Mouse (Mus musculus): ENCODE measurements around the gene Rhbdd1.
A peak's percentile ranks its signal among the peaks of the same experiment; 100 is the strongest.

The Rhbdd1 gene

GRCm38 (mm10) chr1:82432919-82433648 lies 116.8 kb downstream of the Rhbdd1 start:
- DNase-seq (ENCODE audit: low spot score): peak; percentile 72

DNA sequence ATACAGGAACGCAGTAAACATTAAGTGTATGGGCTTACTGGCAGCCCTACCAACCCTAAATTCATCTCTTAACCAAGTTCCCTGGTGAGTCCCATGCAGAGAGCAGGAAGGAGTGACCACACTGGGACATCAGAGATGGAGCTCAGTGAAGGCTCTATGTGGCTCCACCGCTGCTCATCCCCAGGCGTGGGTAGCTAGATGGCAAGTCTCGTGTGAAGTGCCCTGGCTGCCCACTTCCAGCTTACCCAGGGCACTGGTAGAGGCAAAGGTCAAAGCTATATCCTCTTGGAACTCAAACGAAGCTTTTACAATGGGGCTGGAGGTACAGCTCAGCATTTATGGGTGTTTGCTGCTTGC lies 117.4 kb downstream of the Rhbdd1 start:
- DNase-seq (ENCODE audit: low spot score): no peak

DNA sequence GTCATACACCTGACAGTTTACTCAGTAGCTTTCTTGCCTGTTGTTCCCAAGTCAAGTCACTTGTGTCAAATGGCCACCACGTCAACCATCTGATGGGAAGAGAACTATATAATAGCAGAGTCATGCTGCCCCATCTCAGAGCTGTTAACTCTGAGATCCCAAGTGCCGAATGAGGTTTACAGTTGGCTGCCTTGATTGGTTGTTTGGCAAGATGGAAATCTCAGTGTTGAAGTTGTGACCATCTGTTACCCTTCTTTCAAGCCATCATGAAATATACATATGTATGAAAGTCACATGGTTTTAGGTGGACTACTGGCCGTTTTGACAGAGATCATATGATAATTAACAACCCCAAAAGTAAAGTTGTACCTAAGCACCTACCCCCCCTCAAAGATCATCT lies 121.0 kb downstream of the Rhbdd1 start:
- DNase-seq (ENCODE audit: low spot score): no peak

GRCm38 (mm10) chr1:82440123-82440522 lies 123.9 kb downstream of the Rhbdd1 start:
- DNase-seq (ENCODE audit: low spot score): no peak

- no peak for DNase-seq (ENCODE audit: low spot score)
Observed at GRCm38 (mm10) chr1:82443517-82443916, 127.3 kb downstream of the Rhbdd1 start.

DNA sequence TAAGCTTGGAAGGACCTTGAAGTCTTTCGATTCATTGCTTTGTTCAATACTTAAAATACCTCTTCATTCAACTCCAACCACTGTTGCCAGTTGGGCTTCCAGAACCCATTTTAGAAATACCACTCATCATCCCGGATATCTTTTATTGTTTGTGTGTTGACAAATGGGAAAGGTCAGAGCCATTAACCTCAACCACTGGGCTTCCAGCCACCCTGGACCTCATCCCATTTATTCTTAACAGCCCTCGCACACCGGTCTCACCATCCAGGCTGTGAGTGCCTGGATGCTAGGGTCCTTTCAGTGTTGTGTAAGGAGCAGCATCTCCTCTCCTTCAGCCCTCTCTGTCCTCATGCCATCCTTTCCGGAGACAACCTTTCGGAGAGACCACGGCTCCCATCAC lies 129.8 kb downstream of the Rhbdd1 start:
- DNase-seq (ENCODE audit: low spot score): peak; percentile 11

DNA sequence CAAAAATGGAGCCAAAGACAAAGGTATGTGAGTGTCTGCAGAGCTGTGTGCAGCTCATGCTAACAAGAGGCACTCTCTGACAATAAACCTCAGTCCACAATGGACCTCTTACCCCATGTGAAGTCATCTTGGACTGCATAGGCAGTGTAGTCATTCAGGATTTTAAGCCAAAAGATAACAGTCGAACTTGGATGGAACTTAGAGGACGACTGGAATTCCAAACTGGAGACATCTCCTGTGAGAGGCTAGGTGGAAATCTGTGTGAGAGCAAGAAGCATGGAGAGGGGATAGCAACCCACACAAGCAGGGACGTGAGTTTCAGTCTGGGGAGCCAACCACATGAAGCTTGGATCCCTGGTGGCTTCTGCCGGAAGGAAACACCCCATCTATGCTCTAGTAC lies 133.6 kb downstream of the Rhbdd1 start:
- DNase-seq (ENCODE audit: low spot score): no peak

- DNase-seq (ENCODE audit: low spot score): no peak
Observed at GRCm38 (mm10) chr1:82451927-82452651, 135.8 kb downstream of the Rhbdd1 start.

DNA sequence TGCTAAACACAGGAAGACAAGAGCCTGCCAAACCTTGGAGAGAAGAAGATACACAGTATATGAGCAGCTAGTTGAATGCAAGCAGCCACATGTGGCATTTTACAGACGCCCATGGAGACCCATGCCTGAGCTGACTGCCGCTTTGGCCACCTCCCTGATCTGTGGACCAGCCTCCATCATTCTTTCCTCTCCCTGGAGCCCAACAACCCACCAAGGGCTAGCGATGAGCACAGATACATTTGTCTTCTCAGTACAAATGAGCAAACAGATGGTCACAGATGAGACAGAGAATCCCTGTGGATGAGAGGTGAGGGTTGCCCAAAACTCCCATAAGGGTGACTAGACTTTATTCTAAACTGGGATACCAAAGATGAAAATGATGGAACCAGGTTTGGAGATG lies 137.8 kb downstream of the Rhbdd1 start:
- no peak for DNase-seq (ENCODE audit: low spot score)

GRCm38 (mm10) chr1:82459350-82459749 lies 143.1 kb downstream of the Rhbdd1 start:
- DNase-seq (ENCODE audit: low spot score): no peak

DNA sequence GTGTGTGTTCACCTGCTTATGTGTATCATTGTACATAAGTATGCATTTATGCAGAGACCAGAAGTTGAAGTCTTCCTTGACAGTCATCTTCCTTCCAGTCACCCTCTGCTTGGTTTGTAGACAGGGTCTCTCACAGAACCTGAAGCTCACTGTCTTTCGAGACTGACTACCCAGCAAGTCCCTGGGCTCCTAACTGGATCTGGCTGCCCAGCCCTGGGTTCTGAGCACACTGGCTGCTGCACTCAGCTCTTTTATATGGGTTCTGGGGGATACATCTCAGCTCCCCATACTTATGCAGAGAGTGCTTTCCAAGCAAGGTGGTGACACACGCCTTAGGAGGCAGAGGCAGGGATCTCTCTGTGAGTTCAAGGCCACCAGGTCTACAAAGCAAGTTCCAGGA lies 143.7 kb downstream of the Rhbdd1 start:
- no peak for DNase-seq (ENCODE audit: low spot score)

- no peak for DNase-seq (ENCODE audit: low spot score)
Observed at GRCm38 (mm10) chr1:82461041-82461440, 144.8 kb downstream of the Rhbdd1 start.

- no peak for DNase-seq (ENCODE audit: low spot score)
Observed at GRCm38 (mm10) chr1:82465321-82465853, 149.1 kb downstream of the Rhbdd1 start.

- no peak for DNase-seq (ENCODE audit: low spot score)
Observed at GRCm38 (mm10) chr1:82468872-82469271, 152.6 kb downstream of the Rhbdd1 start.

DNA sequence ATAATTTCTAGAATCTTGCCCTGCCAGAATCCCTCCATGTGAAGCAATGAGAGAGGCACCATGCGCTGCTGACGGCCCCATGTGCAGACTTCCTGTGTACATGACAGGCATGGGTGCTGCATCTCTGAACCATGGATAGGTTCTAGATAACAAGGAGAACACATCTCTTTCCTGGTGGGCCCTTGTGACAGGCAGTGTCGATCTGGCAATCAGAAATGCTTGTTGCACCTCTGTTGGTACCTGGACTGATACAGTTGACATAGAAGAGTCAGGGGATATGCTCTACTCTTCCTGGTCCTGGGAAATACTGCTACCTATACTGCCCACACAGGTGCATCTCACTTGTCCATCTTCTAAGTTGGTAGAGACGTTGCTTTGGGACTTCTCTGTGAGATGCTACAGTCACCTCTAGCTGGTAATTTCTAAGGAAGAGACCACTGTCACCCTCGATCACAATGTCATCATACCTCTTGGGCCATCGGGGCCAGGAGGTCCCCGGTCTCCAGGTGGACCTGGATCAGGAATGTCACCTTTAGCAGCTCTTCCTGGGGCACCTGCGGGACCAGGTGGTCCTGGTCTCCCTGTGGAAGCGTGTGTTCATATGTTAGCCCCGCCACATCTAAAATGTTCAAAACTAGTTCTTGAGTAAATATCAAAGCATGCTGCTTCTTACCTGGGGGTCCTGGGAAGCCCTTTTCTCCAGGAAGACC lies 154.4 kb downstream of the Rhbdd1 start:
- DNase-seq (ENCODE audit: low spot score): no peak

DNA sequence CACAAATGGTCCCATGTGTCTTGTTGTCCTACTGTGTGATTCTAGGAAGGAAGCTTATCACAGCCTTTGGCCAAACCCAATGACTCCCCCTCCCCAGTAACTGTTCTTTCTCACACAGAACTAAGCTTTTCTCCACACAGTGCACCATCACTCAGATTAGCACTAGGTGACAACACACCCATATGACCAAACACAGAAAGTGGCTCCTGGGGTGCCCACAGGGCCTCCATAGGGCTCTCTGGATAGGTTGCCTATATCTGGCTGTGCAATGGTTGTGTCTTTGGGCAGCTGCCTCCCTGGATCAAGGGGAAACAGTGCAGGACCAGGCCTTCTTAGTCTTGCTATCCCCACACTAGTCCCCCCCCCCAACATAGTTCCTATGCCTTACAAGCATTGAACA lies 157.2 kb downstream of the Rhbdd1 start:
- no peak for DNase-seq (ENCODE audit: low spot score)

GRCm38 (mm10) chr1:82474461-82474961 lies 158.3 kb downstream of the Rhbdd1 start:
- peak; percentile 11 for DNase-seq (ENCODE audit: low spot score)

- DNase-seq (ENCODE audit: low spot score): no peak
Observed at GRCm38 (mm10) chr1:82475254-82475653, 159.0 kb downstream of the Rhbdd1 start.

DNA sequence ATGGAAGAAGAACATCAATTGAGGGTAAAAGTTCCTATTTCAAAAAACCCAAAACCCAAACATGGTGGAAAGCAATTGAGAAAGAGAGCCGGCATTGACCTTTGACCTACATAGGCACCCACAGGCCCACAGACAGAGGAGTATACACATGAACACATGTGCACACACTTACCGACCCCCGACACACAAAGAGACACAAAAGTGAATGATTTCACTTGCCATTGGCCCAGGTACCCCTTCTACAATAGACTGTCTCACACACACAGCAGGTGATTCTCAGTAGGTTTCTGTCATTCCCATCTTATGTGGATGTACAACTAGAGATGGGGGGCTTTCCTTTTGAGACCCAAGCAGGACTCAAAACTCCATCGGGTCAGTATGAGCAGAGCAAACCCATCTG lies 159.6 kb downstream of the Rhbdd1 start:
- DNase-seq (ENCODE audit: low spot score): no peak

GRCm38 (mm10) chr1:82476256-82476655 lies 160.0 kb downstream of the Rhbdd1 start:
- DNase-seq (ENCODE audit: low spot score): peak; percentile 19

DNA sequence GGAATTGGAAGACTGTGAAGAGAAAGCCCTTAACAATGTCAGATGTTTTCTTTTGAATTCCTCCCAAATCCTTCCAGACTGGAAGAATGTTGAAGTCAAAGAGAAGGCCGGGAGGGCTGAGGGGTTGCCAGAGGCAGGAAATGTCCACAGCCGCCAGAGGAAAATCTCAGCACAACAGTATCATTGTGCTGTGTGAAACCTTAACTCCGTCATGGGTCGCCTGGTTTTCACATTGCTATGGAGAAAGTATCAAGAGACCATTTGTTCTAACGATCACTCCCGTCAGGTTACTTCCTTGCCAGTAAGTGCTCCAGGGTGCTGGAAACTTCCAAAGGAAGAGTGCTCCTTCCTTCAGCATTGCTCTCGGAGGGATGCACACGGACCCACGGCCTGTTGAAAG lies 160.5 kb downstream of the Rhbdd1 start:
- peak; percentile 21 for DNase-seq (ENCODE audit: low spot score)

GRCm38 (mm10) chr1:82479696-82480487 lies 163.6 kb downstream of the Rhbdd1 start:
- no peak for DNase-seq (ENCODE audit: low spot score)

All from urinary bladder, postnatal 14 days (tissue).